Mouse (Mus musculus): ENCODE data around the gene Gnmt.

DNA sequence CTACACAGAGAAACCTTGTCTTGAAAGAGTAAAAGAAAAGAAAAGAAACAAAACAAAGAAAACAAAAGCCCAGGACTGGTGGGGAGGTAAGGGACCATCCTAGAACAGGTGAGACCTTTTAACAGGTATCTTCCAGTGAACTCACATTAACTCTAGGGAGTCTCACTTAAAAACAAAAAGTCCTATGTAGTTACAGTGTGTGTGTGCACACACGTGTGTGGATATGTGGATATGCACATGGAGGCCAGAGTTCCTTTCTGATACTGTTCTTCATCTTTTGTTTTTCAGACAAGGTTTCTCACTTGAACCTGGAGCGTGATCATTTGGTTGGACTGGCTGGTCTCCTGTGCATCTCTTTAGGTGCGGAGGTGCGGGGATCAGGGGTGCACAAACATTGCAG lies 21.6 kb upstream of the Gnmt start:
- no peak for TF ChIP-seq POLR2A (IDR thresholded peaks at IDR 0.05; ENCODE audit: control insufficient read depth in 1 of 2, insufficient read depth in 1 of 2, low read depth in 1 of 2, low read length in 2 of 2, poor library complexity in 1 of 2)
- no peak for TF ChIP-seq GATA1 (IDR thresholded peaks at IDR 0.05; ENCODE audit: low read depth, low read length)
- no peak for TF ChIP-seq EP300 (IDR thresholded peaks at IDR 0.05; ENCODE audit: low read depth in 1 of 2, low read length in 2 of 2)
- no peak for TF ChIP-seq CTCF (IDR thresholded peaks at IDR 0.05 in 2 of 3, conservative IDR thresholded peaks at IDR 0.05 in 1 of 3; ENCODE audit: control insufficient read depth in 1 of 3, insufficient read depth in 1 of 3, low read depth in 2 of 3, low read length in 3 of 3, poor library complexity in 1 of 3, severe bottlenecking in 1 of 3)
- TF ChIP-seq TAL1 (IDR thresholded peaks at IDR 0.05; ENCODE audit: low read length) = no peak
- TF ChIP-seq BHLHE40 (IDR thresholded peaks at IDR 0.05; ENCODE audit: borderline replicate concordance, low read depth, low read length) = no peak
- TF ChIP-seq TBP (IDR thresholded peaks at IDR 0.05; ENCODE audit: low read depth, low read length) = no peak
- no peak for TF ChIP-seq E2F4 (IDR thresholded peaks at IDR 0.05; ENCODE audit: borderline replicate concordance, low read depth, low read length)
- no peak for TF ChIP-seq JUND (IDR thresholded peaks at IDR 0.05; ENCODE audit: low read depth, low read length)
- no peak for TF ChIP-seq MAZ (IDR thresholded peaks at IDR 0.05; ENCODE audit: low read depth, low read length)
- TF ChIP-seq USF2 (IDR thresholded peaks at IDR 0.05; ENCODE audit: borderline replicate concordance in 1 of 2, insufficient read depth in 1 of 2, low read depth in 1 of 2, low read length in 2 of 2) = no peak
- no peak for TF ChIP-seq NELFE (IDR thresholded peaks at IDR 0.05; ENCODE audit: low read depth, low read length)
- no peak for TF ChIP-seq MAX (IDR thresholded peaks at IDR 0.05; ENCODE audit: low read length)
